Mouse (Mus musculus): ENCODE measurements around the gene Disp2.

GRCm38 (mm10) chr2:118781115-118781514 lies 1.6 kb downstream of the Disp2 start:
- TF ChIP-seq CTCF (IDR thresholded peaks at IDR 0.05; ENCODE audit: control insufficient read depth, insufficient read depth, low read length): no peak
- TF ChIP-seq POLR2A (IDR thresholded peaks at IDR 0.05; ENCODE audit: borderline replicate concordance, control insufficient read depth, low read depth, low read length): no peak

Measured in bone marrow, adult 2 months (tissue).